Comparison of ENCODE assay signal across 8 mouse cellular contexts in genomic region chr10:84577071-84577727, GRCm38 (mm10). TPM values are rescaled to one million over a fixed set of nuclear protein-coding genes. Genes with fewer than 3 reads are reported as not detected.
DNase-seq lines count a peak whose midpoint lies in the region; ATAC-seq and TF ChIP-seq lines count a peak whose summit lies in the region.

No protein-coding gene starts in this region.

- TF ChIP-seq CTCF in CH12.LX (conservative IDR thresholded peaks at IDR 0.05 in 1 of 2, IDR thresholded peaks at IDR 0.05 in 1 of 2; ENCODE audit: low read depth in 2 of 2, low read length in 2 of 2): no peak
- TF ChIP-seq CTCF in heart, postnatal 0 days (IDR thresholded peaks at IDR 0.05; ENCODE audit: low read depth): no peak
- TF ChIP-seq CTCF in liver, postnatal 0 days (IDR thresholded peaks at IDR 0.05; ENCODE audit: low read depth): no peak
- 0 out of 2 replicates have a peak, but pooled peaks have one; percentile 7 for TF ChIP-seq CTCF in testis, adult 2 months (IDR thresholded peaks at IDR 0.05; ENCODE audit: control insufficient read depth, insufficient read depth, insufficient replicate concordance, low read depth, low read length)

- peak overlapping the region; percentile 29; the same call in 1 of the 2 replicates for H3K27ac ChIP-seq in CH12.LX (ENCODE audit: insufficient read depth, low read depth)
- no peak overlapping the region for H3K27ac ChIP-seq in forebrain, embryonic 13.5 days
- peak overlapping the region; percentile 96 for H3K27ac ChIP-seq in heart, postnatal 0 days (ENCODE audit: low read depth)
- H3K27ac ChIP-seq in liver, postnatal 0 days (ENCODE audit: low read depth): peak overlapping the region; percentile 96
- H3K27ac ChIP-seq in neural tube, embryonic 13.5 days (replicated peaks): peak overlapping the region; percentile 59
- peak overlapping the region; percentile 96 for H3K27ac ChIP-seq in testis, adult 2 months (ENCODE audit: control insufficient read depth, insufficient read depth, low read depth, low read length)

- H3K36me3 ChIP-seq in CH12.LX (replicated peaks in 1 of 2; ENCODE audit: control insufficient read depth in 1 of 2, insufficient read depth in 1 of 2, low read length in 1 of 2): no peaks in the 10 kb centered on the region
- no peaks in the 10 kb centered on the region for H3K36me3 ChIP-seq in forebrain, embryonic 13.5 days (ENCODE audit: poor library complexity, severe bottlenecking)
- no peaks in the 10 kb centered on the region for H3K36me3 ChIP-seq in heart, postnatal 0 days (replicated peaks; ENCODE audit: control insufficient read depth, insufficient read depth, low read length)
- H3K36me3 ChIP-seq in liver, postnatal 0 days (replicated peaks; ENCODE audit: insufficient read depth, low read length): 0 out of 2 replicates have a peak, but pooled peaks cover 2% of the 10 kb centered on the region
- no peaks in the 10 kb centered on the region for H3K36me3 ChIP-seq in neural tube, embryonic 13.5 days
- no peaks in the 10 kb centered on the region for H3K36me3 ChIP-seq in testis, adult 2 months (ENCODE audit: control insufficient read depth, insufficient read depth, low read length)

- dilution Hi-C loops in CH12.LX (cut with MboI; ENCODE audit: extremely low pct_ligation_motif_present, extremely low pct_unique_long_range_greater_than_20kb, low sequenced_read_pairs): no loop called here

- no peak for TF ChIP-seq RAD21 in CH12.LX (IDR thresholded peaks at IDR 0.05; ENCODE audit: low read depth, low read length)

- H3K4me3 ChIP-seq in CH12.LX (replicated peaks in 1 of 3; ENCODE audit: low read depth in 2 of 3, low read length in 2 of 3, poor library complexity in 1 of 3): peak overlapping the region; percentile 78 to 93 (median 88)
- H3K4me3 ChIP-seq in forebrain, embryonic 13.5 days: peak overlapping the region; percentile 73
- peak overlapping the region; percentile 87 for H3K4me3 ChIP-seq in heart, postnatal 0 days (ENCODE audit: low read depth, low read length)
- peak overlapping the region; percentile 88 for H3K4me3 ChIP-seq in liver, postnatal 0 days (ENCODE audit: low read depth, low read length)
- H3K4me3 ChIP-seq in neural tube, embryonic 13.5 days: peak overlapping the region; percentile 92
- H3K4me3 ChIP-seq in testis, adult 2 months (ENCODE audit: control insufficient read depth, low read depth, low read length): peak overlapping the region; percentile 94

- ATAC-seq in cerebellum, adult (ENCODE audit: insufficient number of reproducible peaks, low FRiP score, low TSS enrichment): peak; percentile 52
- peak; percentile 36 for ATAC-seq in forebrain, embryonic 13.5 days
- ATAC-seq in heart, postnatal 0 days (ENCODE audit: insufficient read depth, low read depth): peak; percentile 57
- ATAC-seq in liver, postnatal 0 days: peak; percentile 23
- peak; percentile 61 for ATAC-seq in neural tube, embryonic 13.5 days (ENCODE audit: low read depth)

- peaks cover 4% of the 10 kb centered on the region for H3K27me3 ChIP-seq in CH12.LX (replicated peaks)
- peaks cover 30% of the 10 kb centered on the region for H3K27me3 ChIP-seq in forebrain, embryonic 13.5 days
- H3K27me3 ChIP-seq in heart, postnatal 0 days (ENCODE audit: control insufficient read depth, insufficient read depth, low read length): no peaks in the 10 kb centered on the region
- no peaks in the 10 kb centered on the region for H3K27me3 ChIP-seq in liver, postnatal 0 days (ENCODE audit: insufficient read depth, low read length)
- H3K27me3 ChIP-seq in neural tube, embryonic 13.5 days: peaks cover 10% of the 10 kb centered on the region
- no peaks in the 10 kb centered on the region for H3K27me3 ChIP-seq in testis, adult 2 months (ENCODE audit: control insufficient read depth, insufficient read depth, low read length)

- H3K9me3 ChIP-seq in CH12.LX (replicated peaks; ENCODE audit: low read length): no peaks in the 10 kb centered on the region
- no peaks in the 10 kb centered on the region for H3K9me3 ChIP-seq in forebrain, embryonic 13.5 days (replicated peaks)
- no peaks in the 10 kb centered on the region for H3K9me3 ChIP-seq in heart, postnatal 0 days (replicated peaks; ENCODE audit: control insufficient read depth, low read length)
- no peaks in the 10 kb centered on the region for H3K9me3 ChIP-seq in liver, postnatal 0 days (ENCODE audit: low read length)
- H3K9me3 ChIP-seq in neural tube, embryonic 13.5 days: no peaks in the 10 kb centered on the region

- no peak; the same call in 1 of the 2 replicates for TF ChIP-seq POLR2A in CH12.LX (IDR thresholded peaks at IDR 0.05; ENCODE audit: low read depth, low read length)
- peak; percentile 91 for TF ChIP-seq POLR2A in testis, adult 2 months (IDR thresholded peaks at IDR 0.05; ENCODE audit: control insufficient read depth, low read depth, low read length)

- H3K4me2 ChIP-seq in CH12.LX (ENCODE audit: insufficient read depth, low read depth, poor library complexity, severe bottlenecking): peak overlapping the region; percentile 60
- H3K4me2 ChIP-seq in forebrain, embryonic 13.5 days: peak overlapping the region; percentile 88
- H3K4me2 ChIP-seq in heart, postnatal 0 days (ENCODE audit: low read depth, low read length): peak overlapping the region; percentile 82
- H3K4me2 ChIP-seq in liver, postnatal 0 days (ENCODE audit: low read depth, low read length): peak overlapping the region; percentile 87
- H3K4me2 ChIP-seq in neural tube, embryonic 13.5 days: peak overlapping the region; percentile 79

- DNase-seq in CH12.LX (ENCODE audit: extremely low read depth): peak; percentile 65
- peak; percentile 76 for DNase-seq in heart, postnatal 0 days (ENCODE audit: low spot score)
- peak; percentile 33 for DNase-seq in large intestine, adult 2 months (ENCODE audit: low read depth, low spot score)
- DNase-seq in liver, postnatal 0 days: peak; percentile 85

- no peaks in the 10 kb centered on the region for H3K79me2 ChIP-seq in CH12.LX (replicated peaks; ENCODE audit: control insufficient read depth, extremely low read depth, insufficient read depth, poor library complexity, severe bottlenecking)

- 3% methylated on average over 38 of the region's 38 CpGs for WGBS in forebrain, embryonic 13.5 days
- 2% methylated on average over 38 of the region's 38 CpGs for WGBS in heart, postnatal 0 days
- WGBS in large intestine, adult 2 months: under 1% methylated on average over 38 of the region's 38 CpGs
- WGBS in liver, postnatal 0 days (ENCODE audit: insufficient replicate concordance): 2% methylated on average over 38 of the region's 38 CpGs
- WGBS in neural tube, embryonic 13.5 days: 4% methylated on average over 38 of the region's 38 CpGs

- peaks cover 6 to 45% of the 10 kb centered on the region in 2 experiments for H3K4me1 ChIP-seq in CH12.LX (ENCODE audit: control insufficient read depth in 1 of 2, insufficient read depth in 2 of 2)
- peaks cover 16% of the 10 kb centered on the region for H3K4me1 ChIP-seq in forebrain, embryonic 13.5 days
- H3K4me1 ChIP-seq in heart, postnatal 0 days (ENCODE audit: control insufficient read depth, insufficient read depth): peaks cover 33% of the 10 kb centered on the region
- peaks cover 21% of the 10 kb centered on the region for H3K4me1 ChIP-seq in liver, postnatal 0 days (ENCODE audit: insufficient read depth)
- H3K4me1 ChIP-seq in neural tube, embryonic 13.5 days (replicated peaks): peaks cover 15% of the 10 kb centered on the region
- H3K4me1 ChIP-seq in testis, adult 2 months (ENCODE audit: control insufficient read depth, insufficient read depth, low read length): peaks cover 9% of the 10 kb centered on the region

- no peak for TF ChIP-seq EP300 in CH12.LX (IDR thresholded peaks at IDR 0.05; ENCODE audit: low read length)
- no peak for TF ChIP-seq EP300 in heart, postnatal 0 days (IDR thresholded peaks at IDR 0.05; ENCODE audit: low read depth)
- TF ChIP-seq EP300 in liver, postnatal 0 days (IDR thresholded peaks at IDR 0.05; ENCODE audit: low read depth): no peak

- in situ Hi-C loops in CH12.LX (cut with MboI; ENCODE audit: low pct_ligation_motif_present, low pct_unique_long_range_greater_than_20kb, low sequenced_read_pairs): no loop called here

- peak overlapping the region; percentile 60 for H3K9ac ChIP-seq in CH12.LX (ENCODE audit: insufficient read depth, low read depth)
- peak overlapping the region; percentile 70 for H3K9ac ChIP-seq in forebrain, embryonic 13.5 days
- peak overlapping the region; percentile 72 for H3K9ac ChIP-seq in heart, postnatal 0 days (replicated peaks; ENCODE audit: low read depth, low read length)
- peak overlapping the region; percentile 95 for H3K9ac ChIP-seq in liver, postnatal 0 days (replicated peaks)
- H3K9ac ChIP-seq in neural tube, embryonic 13.5 days: peak overlapping the region; percentile 83

RNA-seq across cellular contexts. Expression of gene Tcp11l2, which starts 0.8 kb away (rescaled TPM):
- total RNA-seq in CH12.LX (2012; rRNA removed): 2.1 and 2.9 TPM in 2 replicates
- 6.0 and 6.5 TPM in 2 replicates for total RNA-seq in CH12.LX (2014; rRNA removed)
- polyA plus RNA-seq in CH12.LX (2012; ENCODE audit: insufficient read length, low read depth): 2.4 and 2.6 TPM in 2 replicates
- 14.0 and 16.7 TPM in 2 replicates for polyA plus RNA-seq in forebrain, embryonic 13.5 days (2015; fragmentation: Nextera tagmentation; extraction: Ambion mirVana)
- 36.9 and 52.4 TPM in 2 replicates for total RNA-seq in heart, postnatal 0 days (2014; rRNA removed; ENCODE audit: low replicate concordance)
- 57.3 and 63.4 TPM in 2 replicates for polyA plus RNA-seq in heart, postnatal 0 days (2015; fragmentation: Nextera tagmentation; extraction: Ambion mirVana)
- 7.8 and 11.0 TPM in 2 replicates for polyA plus RNA-seq in large intestine, adult 2 months (2012; rRNA removed)
- 29.8 and 36.8 TPM in 2 replicates for polyA plus RNA-seq in liver, postnatal 0 days (2015; fragmentation: Nextera tagmentation; extraction: Ambion mirVana)
- polyA plus RNA-seq in neural tube, embryonic 13.5 days (2015; fragmentation: Nextera tagmentation; extraction: Ambion mirVana): 30.2 and 34.1 TPM in 2 replicates
- polyA plus RNA-seq in testis, adult 2 months (2012; rRNA removed): 14.0 and 18.2 TPM in 2 replicates

RNA-seq across cellular contexts. Expression of gene Ckap4, which starts 43.3 kb away (rescaled TPM):
- total RNA-seq in CH12.LX (2012; rRNA removed) (35.0 and 40.6 TPM in 2 replicates), CH12.LX (2014; rRNA removed) (24.4 and 25.2 TPM in 2 replicates)
- 66.6 and 71.2 TPM in 2 replicates for polyA plus RNA-seq in CH12.LX (2012; ENCODE audit: insufficient read length, low read depth)
- polyA plus RNA-seq in forebrain, embryonic 13.5 days (2015; fragmentation: Nextera tagmentation; extraction: Ambion mirVana): 36.4 and 39.0 TPM in 2 replicates
- total RNA-seq in heart, postnatal 0 days (2014; rRNA removed; ENCODE audit: low replicate concordance): 59.8 and 83.8 TPM in 2 replicates
- polyA plus RNA-seq in heart, postnatal 0 days (2015; fragmentation: Nextera tagmentation; extraction: Ambion mirVana): 42.6 and 45.6 TPM in 2 replicates
- polyA plus RNA-seq in large intestine, adult 2 months (2012; rRNA removed): 15.0 and 15.9 TPM in 2 replicates
- 10.3 and 10.6 TPM in 2 replicates for polyA plus RNA-seq in liver, postnatal 0 days (2015; fragmentation: Nextera tagmentation; extraction: Ambion mirVana)
- polyA plus RNA-seq in neural tube, embryonic 13.5 days (2015; fragmentation: Nextera tagmentation; extraction: Ambion mirVana): 64.0 and 65.9 TPM in 2 replicates
- 50.1 and 55.7 TPM in 2 replicates for polyA plus RNA-seq in testis, adult 2 months (2012; rRNA removed)

RNA-seq across cellular contexts. Expression of gene Polr3b, which starts 44.9 kb away (rescaled TPM):
- total RNA-seq in CH12.LX (2012; rRNA removed) (13.0 and 14.1 TPM in 2 replicates), CH12.LX (2014; rRNA removed) (15.5 and 16.3 TPM in 2 replicates)
- polyA plus RNA-seq in CH12.LX (2012; ENCODE audit: insufficient read length, low read depth): 20.8 and 26.5 TPM in 2 replicates
- polyA plus RNA-seq in forebrain, embryonic 13.5 days (2015; fragmentation: Nextera tagmentation; extraction: Ambion mirVana): 13.3 and 13.5 TPM in 2 replicates
- 7.7 and 8.2 TPM in 2 replicates for total RNA-seq in heart, postnatal 0 days (2014; rRNA removed; ENCODE audit: low replicate concordance)
- 4.8 and 5.2 TPM in 2 replicates for polyA plus RNA-seq in heart, postnatal 0 days (2015; fragmentation: Nextera tagmentation; extraction: Ambion mirVana)
- polyA plus RNA-seq in large intestine, adult 2 months (2012; rRNA removed): 3.1 and 4.3 TPM in 2 replicates
- 2.8 and 3.9 TPM in 2 replicates for polyA plus RNA-seq in liver, postnatal 0 days (2015; fragmentation: Nextera tagmentation; extraction: Ambion mirVana)
- polyA plus RNA-seq in neural tube, embryonic 13.5 days (2015; fragmentation: Nextera tagmentation; extraction: Ambion mirVana): 15.7 and 16.2 TPM in 2 replicates
- polyA plus RNA-seq in testis, adult 2 months (2012; rRNA removed): 4.1 and 4.8 TPM in 2 replicates

Comparison
In these comparisons a context has a peak if more than half of its experiments do, and no peak if none do; other contexts are left out.
1. DNase-seq: peak in every context shown above with its lines; median percentile 85 in liver, postnatal 0 days; 76 in heart, postnatal 0 days; 65 in CH12.LX; 33 in large intestine, adult 2 months.